21 mouse cellular contexts compared by ENCODE assay signal in genomic region chr12:12172087-12172823, GRCm38 (mm10).
DNase-seq lines count a peak whose midpoint lies in the region; ATAC-seq and TF ChIP-seq lines count a peak whose summit lies in the region.
"Had no signal": no experiment of that assay in that cellular context is flagged by ENCODE, and none has a peak within 500 bp of the region (broad histone marks: within the 10 kb centered on the region; RNA-seq: fewer than 3 reads in every experiment).

No protein-coding gene starts in this region.

- no peaks in the 10 kb centered on the region for H3K36me3 ChIP-seq in CH12.LX (replicated peaks in 1 of 2; ENCODE audit: control insufficient read depth in 1 of 2, insufficient read depth in 1 of 2, low read length in 1 of 2)
- H3K36me3 ChIP-seq: embryonic facial prominence, embryonic 10.5 days; forebrain, embryonic 12.5 days; heart, embryonic 12.5 days; limb, embryonic 10.5 days; midbrain, embryonic 10.5 days had no signal

- H3K27me3 ChIP-seq in CH12.LX (replicated peaks) = no peaks in the 10 kb centered on the region
- H3K27me3 ChIP-seq: forebrain, embryonic 12.5 days had no signal

- intact Hi-C loops in gastrocnemius, postnatal 36 days (cut with DNase I) = no loop called here

- H3K9me3 ChIP-seq in CH12.LX (replicated peaks; ENCODE audit: low read length) = peaks cover 5% of the 10 kb centered on the region
- H3K9me3 ChIP-seq: embryonic facial prominence, embryonic 10.5 days; forebrain, embryonic 12.5 days; heart, embryonic 12.5 days; limb, embryonic 10.5 days had no signal

- no peak overlapping the region for H3K9ac ChIP-seq in CH12.LX (ENCODE audit: insufficient read depth, low read depth)
- H3K9ac ChIP-seq: forebrain, embryonic 12.5 days; heart, embryonic 12.5 days; hindbrain, embryonic 14.5 days; liver, postnatal 0 days had no signal

- dilution Hi-C loops in CH12.LX (cut with MboI; ENCODE audit: extremely low pct_ligation_motif_present, extremely low pct_unique_long_range_greater_than_20kb, low sequenced_read_pairs) = no loop called here

- peak; percentile 30 to 44; a peak in 3 of 4 replicates for ATAC-seq in hematopoietic stem cell, adult 5-6 weeks (replicated peaks in 1 of 2; ENCODE audit: insufficient read depth in 1 of 2, low FRiP score in 2 of 2, low TSS enrichment in 1 of 2, low read depth in 1 of 2, poor library complexity in 2 of 2, severe bottlenecking in 2 of 2)
- ATAC-seq: intestine, embryonic 16.5 days; liver, postnatal 0 days; Patski had no signal

- in situ Hi-C loops in CH12.LX (cut with MboI; ENCODE audit: low pct_ligation_motif_present, low pct_unique_long_range_greater_than_20kb, low sequenced_read_pairs) = loop anchor here (5.0 kb wide), 2 partner anchors 145 to 240 kb away; no protein-coding TSS in a partner anchor

- TF ChIP-seq EP300 in CH12.LX (IDR thresholded peaks at IDR 0.05; ENCODE audit: low read length) = peak; percentile 24; the same call in 1 of the 2 replicates

- no peaks in the 10 kb centered on the region for H3K79me2 ChIP-seq in CH12.LX (replicated peaks; ENCODE audit: control insufficient read depth, extremely low read depth, insufficient read depth, poor library complexity, severe bottlenecking)

- H3K27ac ChIP-seq in layer of hippocampus, adult 2 months = peak overlapping the region; percentile 76
- no peak overlapping the region for H3K27ac ChIP-seq in CH12.LX (ENCODE audit: insufficient read depth, low read depth)
- H3K27ac ChIP-seq: embryonic facial prominence, embryonic 10.5 days; forebrain, embryonic 12.5 days; hindbrain, embryonic 14.5 days; limb, embryonic 10.5 days; midbrain, embryonic 10.5 days had no signal

- H3K4me1 ChIP-seq in CH12.LX (ENCODE audit: control insufficient read depth in 1 of 2, insufficient read depth in 2 of 2) = peaks cover 12 to 29% of the 10 kb centered on the region in 2 experiments

- no peak for TF ChIP-seq RAD21 in CH12.LX (IDR thresholded peaks at IDR 0.05; ENCODE audit: low read depth, low read length)

- peak overlapping the region; percentile 29; the same call in 1 of the 2 replicates for H3K4me2 ChIP-seq in CH12.LX (ENCODE audit: insufficient read depth, low read depth, poor library complexity, severe bottlenecking)
- H3K4me2 ChIP-seq: forebrain, embryonic 12.5 days; heart, embryonic 12.5 days; hindbrain, embryonic 14.5 days had no signal

- H3K4me3 ChIP-seq in layer of hippocampus, adult 2 months = no peak overlapping the region
- no peak overlapping the region for H3K4me3 ChIP-seq in CH12.LX (replicated peaks in 1 of 3; ENCODE audit: low read depth in 2 of 3, low read length in 2 of 3, poor library complexity in 1 of 3)
- H3K4me3 ChIP-seq: embryonic facial prominence, embryonic 10.5 days; forebrain, embryonic 12.5 days; heart, embryonic 12.5 days; limb, embryonic 10.5 days; midbrain, embryonic 10.5 days had no signal

- TF ChIP-seq CTCF in layer of hippocampus, adult 2 months (conservative IDR thresholded peaks at IDR 0.05) = no peak
- no peak for TF ChIP-seq CTCF in CH12.LX (conservative IDR thresholded peaks at IDR 0.05 in 1 of 2, IDR thresholded peaks at IDR 0.05 in 1 of 2; ENCODE audit: low read depth in 2 of 2, low read length in 2 of 2)

- no peak for TF ChIP-seq POLR2A in CH12.LX (IDR thresholded peaks at IDR 0.05; ENCODE audit: low read depth, low read length)

- DNase-seq in layer of hippocampus, adult 2 months (ENCODE audit: low spot score in 2 of 2) = no peak
- DNase-seq in layer of hippocampus, postnatal 14 days (ENCODE audit: low spot score in 2 of 2) = no peak
- DNase-seq in CH12.LX (ENCODE audit: extremely low read depth) = peak; percentile 31
- DNase-seq in naive thymus-derived CD4-positive, alpha-beta T cell, adult 2 months (ENCODE audit: low read depth) = peak; percentile 36
- DNase-seq in gastrocnemius, postnatal 36 days = no peak
- DNase-seq in spleen, postnatal 36 days (ENCODE audit: low spot score in 2 of 2) = no peak
- DNase-seq: adrenal gland, postnatal 25 days; cerebellum, adult 2 months; cerebellum, postnatal 36 days; heart, postnatal 14 days; liver, postnatal 0 days; thymus, postnatal 14 days had no signal

TF ChIP-seq in CH12.LX, 34 proteins besides CTCF, POLR2A, EP300 and RAD21:
- TF ChIP-seq BHLHE40 (IDR thresholded peaks at IDR 0.05; ENCODE audit: low read depth, low read length) = peak; percentile 79
- TF ChIP-seq E2F4 (IDR thresholded peaks at IDR 0.05; ENCODE audit: insufficient replicate concordance, low read depth, low read length) = no peak
- peak; percentile 44 for TF ChIP-seq MEF2A (IDR thresholded peaks at IDR 0.05; ENCODE audit: borderline replicate concordance, low read depth, low read length)
- TF ChIP-seq ZNF384 (IDR thresholded peaks at IDR 0.05; ENCODE audit: low read depth, low read length) = peak; percentile 55
- 0 out of 2 replicates have a peak, but pooled peaks have one; percentile 10 for TF ChIP-seq IRF4 (IDR thresholded peaks at IDR 0.05; ENCODE audit: low read depth, low read length)
- TF ChIP-seq MAFK (IDR thresholded peaks at IDR 0.05; ENCODE audit: insufficient replicate concordance, low read length) = no peak

Comparison
In these comparisons a context has a peak if more than half of its experiments do, and no peak if none do; other contexts are left out.
1. DNase-seq: peak in CH12.LX (single experiment) and naive thymus-derived CD4-positive, alpha-beta T cell, adult 2 months (single experiment); none in layer of hippocampus, adult 2 months (0 of 2), layer of hippocampus, postnatal 14 days (0 of 2), gastrocnemius, postnatal 36 days (0 of 2) and spleen, postnatal 36 days (0 of 2).